Mouse (Mus musculus): ENCODE measurements at regions not wholly inside any gene's neighbourhood (a gene's known extent, or its start where the extent isn't known, plus 50 kb on each side); places are given as distances from the start of the nearest gene placed in this dataset.

- peak; percentile 78 for DNase-seq (ENCODE audit: low spot score)
Measured at GRCm38 (mm10) chr11:22617204-22617874, 105.5 kb downstream of the Tmem17 start.

DNA sequence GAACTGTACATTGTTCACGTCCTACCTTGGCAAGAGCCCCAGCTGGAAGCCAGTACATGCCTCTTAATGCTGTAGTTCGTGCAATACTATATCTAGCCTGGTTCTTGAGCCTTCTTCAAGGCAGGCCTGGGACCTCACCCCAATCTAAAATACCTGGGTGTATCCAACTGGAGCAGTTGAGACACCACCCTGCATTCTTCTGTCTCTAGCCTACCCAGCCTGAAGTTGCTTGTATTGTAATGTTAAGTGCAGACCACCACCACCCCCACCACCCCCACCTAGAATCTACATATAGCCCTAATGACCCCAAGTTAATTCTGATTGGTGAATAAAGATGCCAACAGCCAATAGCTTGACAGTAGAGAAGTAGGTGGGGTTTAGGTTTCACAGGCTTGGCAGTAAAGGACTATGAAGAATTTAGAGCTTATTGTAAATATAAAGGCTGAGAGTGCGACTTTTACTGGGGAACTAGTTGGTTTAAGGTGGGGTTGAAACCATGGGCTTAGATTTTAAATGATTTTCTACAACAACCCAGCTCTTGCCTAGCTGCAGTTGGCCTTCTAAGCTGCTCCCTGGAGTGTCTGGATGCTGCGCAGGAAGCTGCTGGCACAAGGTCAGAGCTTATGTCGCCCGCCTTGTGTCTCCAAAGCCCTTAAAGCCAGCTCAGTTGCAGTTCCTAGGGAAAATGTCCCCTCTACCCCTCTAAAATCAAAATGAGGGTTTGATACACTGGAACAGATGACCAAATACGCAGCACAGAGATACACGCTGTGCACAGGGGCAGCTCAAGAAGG is 109.2 kb downstream of the Tmem17 start:
- no peak for DNase-seq (ENCODE audit: low spot score)

GRCm38 (mm10) chr11:22621868-22622267 is 110.0 kb downstream of the Tmem17 start:
- no peak for DNase-seq (ENCODE audit: low spot score)

GRCm38 (mm10) chr11:22622496-22622997 is 110.7 kb downstream of the Tmem17 start:
- no peak for DNase-seq (ENCODE audit: low spot score)

DNA sequence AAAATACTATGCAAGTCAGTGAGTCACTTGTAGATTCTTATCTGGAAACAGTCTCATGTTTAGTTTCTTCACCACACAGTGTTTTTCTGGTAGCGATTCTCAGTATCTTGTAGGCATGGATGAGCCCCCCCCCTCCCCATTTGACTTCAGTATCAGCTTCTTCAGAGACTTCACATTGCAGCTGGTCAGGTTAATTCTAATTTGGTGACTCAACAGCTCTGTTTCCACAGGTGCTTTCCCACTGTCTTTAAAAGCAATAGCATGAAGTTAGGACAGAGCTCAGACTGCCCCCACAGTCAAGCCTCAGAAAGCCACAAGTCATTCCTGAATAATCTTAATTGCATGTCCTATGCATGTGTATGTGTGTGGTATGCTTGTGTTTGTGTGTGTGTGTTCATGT is 114.5 kb downstream of the Tmem17 start:
- no peak for DNase-seq (ENCODE audit: low spot score)

DNA sequence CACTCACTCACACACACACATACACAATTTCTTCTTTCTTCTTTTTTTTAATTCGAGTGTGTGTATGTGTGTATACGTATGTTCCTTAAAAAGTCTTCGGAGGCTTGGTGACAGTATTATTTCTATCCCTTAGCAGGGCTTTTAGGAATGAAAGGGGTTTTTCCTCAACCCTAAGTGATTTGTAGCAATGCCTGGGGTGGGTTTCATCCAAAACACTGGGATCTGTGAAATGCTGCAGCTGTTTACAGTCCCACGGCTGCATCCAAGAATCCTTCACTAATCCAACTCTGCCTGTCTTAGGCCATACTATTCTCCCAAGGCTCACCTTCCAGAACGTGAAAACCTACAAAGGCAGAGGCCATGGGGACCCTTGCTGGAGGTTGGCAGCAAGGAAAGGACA is 116.6 kb downstream of the Tmem17 start:
- DNase-seq (ENCODE audit: low spot score) = no peak

- no peak for DNase-seq (ENCODE audit: low spot score)
Measured at GRCm38 (mm10) chr11:22628979-22629378, 117.1 kb downstream of the Tmem17 start.

- DNase-seq (ENCODE audit: low spot score) = peak; percentile 68
Measured at GRCm38 (mm10) chr11:22629581-22629980, 117.7 kb downstream of the Tmem17 start.

- DNase-seq (ENCODE audit: low spot score) = no peak
Measured at GRCm38 (mm10) chr11:22629991-22630390, 118.1 kb downstream of the Tmem17 start.

- DNase-seq (ENCODE audit: low spot score) = no peak
Measured at GRCm38 (mm10) chr11:22630982-22631381, 119.1 kb downstream of the Tmem17 start.

DNA sequence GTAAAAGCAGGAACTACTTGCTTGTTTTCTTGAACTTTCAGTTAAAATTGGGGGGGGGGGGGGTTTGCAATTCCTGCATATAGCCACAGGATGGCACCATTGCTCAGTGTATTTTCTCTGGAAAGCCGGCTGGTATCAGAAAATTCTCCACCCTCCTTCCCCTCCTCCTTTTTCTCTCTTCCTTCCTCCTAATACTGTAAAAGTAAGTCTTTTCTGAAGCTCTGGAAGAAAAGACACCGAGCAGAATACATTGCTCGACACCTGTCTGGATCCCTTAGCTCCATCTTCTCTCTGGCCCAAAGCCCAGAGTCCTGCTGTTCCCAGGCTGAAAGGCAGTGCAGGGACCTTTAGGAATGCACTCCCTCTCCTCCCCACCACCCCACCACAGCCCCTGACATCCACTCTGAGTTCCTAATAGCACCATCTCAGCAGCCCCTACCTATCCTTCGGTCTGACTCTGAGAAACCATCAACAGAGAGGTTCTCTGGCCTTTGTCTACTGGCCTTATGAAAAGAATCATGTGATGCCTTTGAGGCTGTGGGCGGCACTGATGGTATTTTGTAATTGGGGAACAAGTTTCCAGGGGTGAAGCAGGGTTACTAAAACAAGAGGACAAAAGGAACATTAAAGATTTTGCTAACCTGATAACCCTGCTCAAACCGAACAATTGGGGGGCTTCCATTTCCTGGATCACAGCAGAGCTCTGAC is 119.9 kb downstream of the Tmem17 start:
- DNase-seq (ENCODE audit: low spot score) = peak; percentile 55

- DNase-seq (ENCODE audit: low spot score) = no peak
Measured at GRCm38 (mm10) chr11:22632314-22632700, 120.4 kb downstream of the Tmem17 start.

GRCm38 (mm10) chr11:22632988-22633387 is 121.1 kb downstream of the Tmem17 start:
- DNase-seq (ENCODE audit: low spot score) = no peak

- no peak for DNase-seq (ENCODE audit: low spot score)
Measured at GRCm38 (mm10) chr11:22633961-22634360, 122.1 kb downstream of the Tmem17 start.

DNA sequence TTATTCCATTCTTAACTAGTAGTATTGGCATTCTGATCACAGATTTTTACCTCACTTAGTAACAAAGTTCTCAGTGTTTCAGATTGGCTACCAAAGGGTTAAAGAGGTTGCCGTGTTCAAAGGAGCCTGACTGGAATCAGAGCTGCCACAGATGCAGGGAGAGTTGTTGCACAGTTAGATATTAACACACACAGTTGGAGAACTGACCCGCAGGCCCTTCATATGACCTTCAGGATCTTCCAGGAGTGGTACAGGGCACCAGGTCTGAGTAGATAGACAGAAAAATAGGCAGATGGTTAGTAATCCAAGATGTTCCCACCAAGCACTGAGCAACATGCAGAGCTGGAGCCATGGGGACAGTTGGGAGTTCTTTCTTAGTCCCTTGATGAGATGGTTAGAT is 123.1 kb downstream of the Tmem17 start:
- no peak for DNase-seq (ENCODE audit: low spot score)

DNA sequence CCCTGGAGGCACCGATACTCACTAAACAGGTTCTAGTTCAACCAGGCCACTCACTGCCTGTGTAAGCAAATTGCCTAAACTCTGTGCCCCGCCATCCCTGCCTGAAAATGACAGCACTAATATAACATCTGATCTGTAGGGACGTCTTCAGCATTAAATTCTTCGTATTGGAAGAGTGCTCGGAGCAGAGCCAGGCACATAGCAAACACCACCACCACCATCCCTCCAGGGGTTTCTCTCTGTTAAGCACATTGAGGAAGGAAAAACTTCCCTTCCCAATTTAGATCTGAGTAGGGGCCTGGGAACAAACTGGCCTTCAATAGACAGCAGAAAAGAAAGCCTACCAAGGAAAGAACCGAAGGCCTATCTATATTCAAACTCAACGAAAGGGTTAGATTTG is 124.4 kb downstream of the Tmem17 start:
- DNase-seq (ENCODE audit: low spot score) = no peak

- no peak for DNase-seq (ENCODE audit: low spot score)
Measured at GRCm38 (mm10) chr11:22636761-22637557, 125.1 kb downstream of the Tmem17 start.

- DNase-seq (ENCODE audit: low spot score) = no peak
Measured at GRCm38 (mm10) chr11:22638171-22638570, 126.3 kb downstream of the Tmem17 start.

DNA sequence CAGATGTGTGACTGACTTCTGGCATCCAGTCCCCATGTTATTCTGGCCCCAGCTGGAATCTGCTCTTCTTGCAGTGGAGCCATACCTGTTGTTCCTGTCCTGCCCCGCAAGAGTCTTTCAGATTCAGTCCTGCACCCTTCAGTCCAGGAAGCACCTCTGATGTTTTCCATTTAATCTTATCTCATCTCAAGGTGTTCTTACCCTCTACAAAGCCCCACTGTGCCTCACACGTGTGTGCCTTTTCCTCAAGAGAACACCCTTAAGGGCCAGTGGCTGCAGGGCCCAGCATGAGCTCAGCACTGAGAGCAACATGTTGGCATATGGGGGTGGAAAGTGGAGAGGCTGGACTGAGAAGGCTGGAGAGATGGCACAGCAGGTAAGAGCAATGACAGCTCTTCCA is 126.8 kb downstream of the Tmem17 start:
- DNase-seq (ENCODE audit: low spot score) = no peak

DNA sequence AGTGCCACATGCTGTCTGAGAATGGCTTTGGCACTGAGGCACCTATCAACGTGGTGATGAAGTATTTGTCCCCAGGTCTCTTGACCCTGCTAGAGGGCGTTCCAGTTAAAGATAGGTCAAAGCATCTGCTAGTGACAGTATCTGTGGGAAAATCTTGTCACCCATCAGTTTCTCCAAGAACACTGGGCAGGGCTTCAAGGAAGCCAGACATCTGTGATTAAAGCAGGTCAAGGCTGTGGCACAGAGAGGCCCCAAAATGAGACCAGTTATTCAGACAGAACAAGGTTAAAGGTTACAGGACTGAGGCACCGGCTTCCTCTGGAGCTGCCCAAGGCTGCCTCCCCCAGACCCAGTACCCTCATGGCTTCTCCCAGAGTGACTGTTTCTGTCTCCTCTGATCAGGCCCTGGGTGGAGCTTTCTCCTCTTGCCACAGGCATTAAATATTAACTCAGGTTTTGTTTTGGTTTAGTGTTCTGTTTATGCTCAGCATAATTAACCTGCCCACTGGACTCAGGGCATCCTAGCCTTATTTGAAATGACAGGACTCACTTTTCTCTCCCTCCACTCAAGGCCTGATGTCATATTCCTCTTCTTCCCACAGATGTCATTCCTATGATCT is 128.6 kb downstream of the Tmem17 start:
- no peak for DNase-seq (ENCODE audit: low spot score)

GRCm38 (mm10) chr11:22641450-22641849 is 129.6 kb downstream of the Tmem17 start:
- DNase-seq (ENCODE audit: low spot score) = no peak

All from yolk sac, embryonic 10.5 days (tissue).